Mouse (Mus musculus) embryonic facial prominence, embryonic 12.5 days (tissue): ENCODE results near the gene AI854703. TPM values are rescaled to one million over a fixed set of nuclear protein-coding genes. Genes with fewer than 3 reads are reported as not detected.

Experiments used
- ATAC-seq: fragments of 200-750 bp; cut with Nextera tagmentation; 2 replicates; pipeline ENCODE4 v1.8.0; 2017; ENCODE audit not compliant: insufficient number of reproducible peaks, insufficient read depth, low FRiP score, low TSS enrichment
- H3K27ac ChIP-seq: fragments of 300-500 bp; sonication (generic); 2 replicates; pipeline ENCODE4 v1.5.1; 2016; ENCODE audit warnings: mild to moderate bottlenecking
- H3K27me3 ChIP-seq: fragments of 300-500 bp; sonication (generic); 2 replicates; pipeline ENCODE4 v1.6.1; 2016; ENCODE audit warnings: mild to moderate bottlenecking, moderate library complexity
- H3K36me3 ChIP-seq: fragments of 300-500 bp; sonication (generic); 2 replicates; pipeline ENCODE4 v1.6.1; 2016; ENCODE audit warnings: mild to moderate bottlenecking
- H3K4me1 ChIP-seq: fragments of 300-500 bp; sonication (generic); 2 replicates; pipeline ENCODE4 v1.6.1; 2016
- H3K4me2 ChIP-seq: fragments of 300-500 bp; sonication (generic); replicated peaks from 2 replicates; pipeline ENCODE4 v1.6.1; 2016; ENCODE audit warnings: mild to moderate bottlenecking, moderate library complexity
- H3K4me3 ChIP-seq: fragments of 300-500 bp; sonication (generic); 2 replicates; pipeline ENCODE4 v1.5.1; 2016; ENCODE audit warnings: mild to moderate bottlenecking
- H3K9ac ChIP-seq: fragments of 300-500 bp; sonication (generic); 2 replicates; pipeline ENCODE4 v1.6.1; 2016; ENCODE audit warnings: mild to moderate bottlenecking, moderate library complexity
- H3K9me3 ChIP-seq: fragments of 300-500 bp; sonication (generic); 2 replicates; pipeline ENCODE4 v1.6.1; 2016; ENCODE audit warnings: mild to moderate bottlenecking, moderate library complexity
- whole genome bisulfite sequencing: fragments of 180-500 bp; shearing (Covaris S2); methylation state at CpG from one replicate; pipeline ENCODE4 v1.1.7; 2016; 5-methylcytosine and 5-hydroxymethylcytosine counted together
- polyA plus RNA-seq: library from polyadenylated mRNA; unstranded; fragments of >200 nt; fragmentation: Nextera tagmentation; extraction: Ambion mirVana; gene quantifications from 2 replicates; pipeline ENCODE4 v1.2.1, GENCODE M21; 2016

The AI854703 gene
- polyA plus RNA-seq, 1 experiment from 2014 or later, result 2.0 TPM

DNA sequence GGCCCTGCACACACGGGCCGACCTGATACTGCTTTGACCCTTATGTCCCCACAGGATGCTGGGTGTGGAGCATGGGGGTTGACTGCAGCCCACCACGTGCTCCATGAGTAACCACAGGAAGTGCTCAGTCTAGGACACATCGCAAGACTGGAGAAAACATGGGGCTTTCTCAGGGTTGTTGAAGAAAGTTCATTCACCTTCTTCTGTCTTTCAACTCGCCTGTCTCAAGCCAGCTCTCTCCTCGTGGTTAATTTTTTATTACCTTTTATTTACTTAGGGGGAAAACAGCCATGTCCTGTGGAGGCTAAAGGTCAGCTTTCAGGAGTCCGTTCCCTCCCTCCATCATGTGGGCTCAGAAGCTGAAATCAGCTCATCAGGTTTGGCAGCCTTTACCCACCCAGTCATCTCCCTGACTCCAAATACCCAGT, 39.6 kb downstream of the AI854703 start:
- H3K4me3 ChIP-seq, result no peak overlapping the region
- no peaks in the 10 kb centered on the region for H3K36me3 ChIP-seq
- ATAC-seq, result no peak
- no peak overlapping the region for H3K4me2 ChIP-seq
- no peaks in the 10 kb centered on the region for H3K4me1 ChIP-seq
- H3K27ac ChIP-seq, result no peak overlapping the region
- H3K27me3 ChIP-seq, result no peaks in the 10 kb centered on the region
- H3K9ac ChIP-seq, result no peak overlapping the region
- no peaks in the 10 kb centered on the region for H3K9me3 ChIP-seq
- 60% methylated on average over 7 of the region's 7 CpGs for WGBS

GRCm38 (mm10) chr6:48668022-48668421, 41.5 kb downstream of the AI854703 start:
- H3K27ac ChIP-seq, result no peak overlapping the region
- H3K4me2 ChIP-seq, result no peak overlapping the region
- H3K27me3 ChIP-seq, result no peaks in the 10 kb centered on the region
- H3K4me3 ChIP-seq, result no peak overlapping the region
- no peak overlapping the region for H3K9ac ChIP-seq
- H3K4me1 ChIP-seq, result no peaks in the 10 kb centered on the region
- no peak for ATAC-seq
- H3K36me3 ChIP-seq, result no peaks in the 10 kb centered on the region
- no peaks in the 10 kb centered on the region for H3K9me3 ChIP-seq

DNA sequence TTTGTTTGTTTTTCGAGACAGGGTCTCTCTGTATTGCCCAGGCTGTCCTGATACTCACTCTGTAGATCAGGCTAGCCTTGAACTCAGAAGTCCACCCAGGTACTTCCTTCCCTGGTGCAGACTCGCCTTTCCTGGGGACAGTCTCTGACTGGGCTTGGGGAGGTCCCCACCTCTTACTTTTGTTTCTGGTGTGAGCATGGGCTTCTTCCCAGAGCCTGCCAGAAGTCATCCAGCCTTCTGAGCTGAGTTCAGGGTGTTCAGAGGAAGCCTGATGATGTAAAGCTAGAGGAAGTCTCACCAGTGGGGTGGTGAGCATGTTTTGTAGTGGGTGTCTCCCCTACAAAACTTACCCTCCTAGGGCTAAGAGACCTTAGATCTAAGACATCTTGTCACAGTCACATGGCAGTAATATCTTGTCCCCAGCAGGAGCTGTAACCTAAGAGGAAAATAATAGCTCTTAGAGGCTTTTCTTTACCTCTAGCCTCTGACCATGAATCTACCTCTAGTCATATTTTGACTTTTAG, 42.9 kb downstream of the AI854703 start:
- ATAC-seq, result no peak
- H3K36me3 ChIP-seq, result no peaks in the 10 kb centered on the region
- H3K4me3 ChIP-seq, result no peak overlapping the region
- no peaks in the 10 kb centered on the region for H3K27me3 ChIP-seq
- H3K9ac ChIP-seq, result no peak overlapping the region
- 53% methylated on average over 2 of the region's 2 CpGs for WGBS
- no peak overlapping the region for H3K27ac ChIP-seq
- no peaks in the 10 kb centered on the region for H3K9me3 ChIP-seq
- H3K4me1 ChIP-seq, result no peaks in the 10 kb centered on the region
- H3K4me2 ChIP-seq, result no peak overlapping the region

DNA sequence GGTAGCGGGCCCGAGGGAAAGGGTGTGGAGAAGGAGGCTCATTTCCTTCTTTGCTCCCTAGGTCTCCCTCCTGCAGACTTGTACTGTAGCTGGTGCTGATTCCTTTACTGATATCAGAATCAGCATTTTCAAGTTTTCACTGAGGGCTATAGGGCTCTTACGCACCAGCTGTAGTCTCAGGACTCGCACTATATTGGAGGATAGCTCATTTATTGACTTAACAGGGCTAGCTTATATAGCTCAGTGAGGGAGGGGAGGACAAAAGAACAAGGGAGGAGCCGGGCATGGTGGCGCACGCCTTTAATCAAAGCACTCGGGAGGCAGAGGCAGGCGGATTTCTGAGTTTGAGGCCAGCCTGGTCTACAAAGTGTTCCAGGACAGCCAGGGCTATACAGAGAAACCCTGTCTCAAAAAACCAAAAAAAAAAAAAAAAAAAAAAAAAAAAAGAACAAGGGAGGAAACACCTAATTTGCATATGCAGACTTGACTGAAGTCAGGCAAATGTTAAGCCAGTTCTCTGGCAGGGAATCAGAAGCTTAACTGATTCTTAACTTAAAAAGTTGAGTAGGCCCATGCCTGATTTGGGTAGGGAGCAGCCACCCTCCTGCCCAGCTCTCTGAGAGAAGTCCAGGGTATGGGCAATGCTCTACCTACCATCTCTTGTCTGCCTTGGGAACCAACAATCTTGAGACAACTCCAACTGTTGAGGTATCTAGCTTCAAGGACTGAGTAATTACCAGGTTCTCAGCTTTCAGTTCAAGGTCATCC, 47.9 kb downstream of the AI854703 start:
- no peaks in the 10 kb centered on the region; the same call in 1 of the 2 replicates for H3K4me1 ChIP-seq
- H3K36me3 ChIP-seq, result no peaks in the 10 kb centered on the region
- no peak overlapping the region for H3K4me3 ChIP-seq
- H3K9me3 ChIP-seq, result no peaks in the 10 kb centered on the region
- no peak overlapping the region for H3K4me2 ChIP-seq
- no peaks in the 10 kb centered on the region for H3K27me3 ChIP-seq
- no peak for ATAC-seq
- H3K9ac ChIP-seq, result no peak overlapping the region
- 92% methylated on average over 9 of the region's 9 CpGs for WGBS
- H3K27ac ChIP-seq, result no peak overlapping the region

GRCm38 (mm10) chr6:48675400-48675930, 48.9 kb downstream of the AI854703 start:
- no peak for ATAC-seq
- peak overlapping the region; percentile 27 for H3K4me3 ChIP-seq
- H3K27me3 ChIP-seq, result no peaks in the 10 kb centered on the region
- peak overlapping the region; percentile 45 for H3K4me2 ChIP-seq
- WGBS, result 40% methylated on average over 10 of the region's 10 CpGs
- no peak overlapping the region for H3K9ac ChIP-seq
- H3K4me1 ChIP-seq, result no peaks in the 10 kb centered on the region; the same call in 1 of the 2 replicates
- H3K27ac ChIP-seq, result no peak overlapping the region
- H3K36me3 ChIP-seq, result no peaks in the 10 kb centered on the region
- no peaks in the 10 kb centered on the region for H3K9me3 ChIP-seq

DNA sequence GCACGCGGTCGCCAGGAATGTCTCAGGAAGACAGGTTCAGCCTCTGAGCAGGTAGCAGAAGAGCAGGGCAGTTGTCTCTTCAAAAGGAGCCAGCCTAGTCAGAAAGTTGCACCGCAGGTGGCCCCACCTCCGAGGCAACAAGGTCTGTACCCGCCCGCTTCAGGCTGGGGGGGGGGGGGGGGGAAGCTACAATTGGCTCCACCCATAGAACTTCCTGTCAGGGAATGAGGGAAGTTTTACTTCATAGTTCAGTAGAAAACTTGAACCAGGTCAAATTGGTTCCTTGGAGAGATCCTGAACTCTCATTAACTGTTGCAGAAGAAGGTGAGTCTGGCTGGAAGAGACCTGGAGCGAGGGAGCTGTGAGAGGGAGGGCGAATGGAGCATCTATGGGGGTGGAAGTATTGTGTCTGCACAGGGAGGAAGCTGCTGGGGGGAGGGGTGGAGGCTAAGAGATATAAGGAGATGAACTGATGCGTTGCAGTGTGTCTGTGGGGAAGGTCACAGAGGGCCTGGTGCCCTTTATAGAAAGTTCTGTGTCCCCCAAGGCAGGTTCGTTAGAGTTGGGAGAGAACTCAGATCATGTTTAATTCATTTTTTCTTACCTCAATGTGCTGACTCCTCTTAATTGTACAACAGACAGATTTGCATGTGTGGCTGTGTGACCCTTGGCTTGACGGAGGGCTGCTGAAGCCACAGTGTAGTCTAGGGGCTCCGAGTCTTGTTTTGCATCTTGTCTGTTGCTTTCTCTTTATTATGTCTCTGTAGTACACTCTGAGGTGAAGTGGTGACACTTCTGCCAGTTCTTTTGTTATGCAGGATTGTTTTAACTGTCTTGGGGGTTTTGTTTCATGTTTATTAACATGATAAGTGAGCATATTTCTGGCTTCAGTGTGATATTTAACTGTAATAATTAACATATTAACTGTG, 49.6 kb downstream of the AI854703 start, which contains the start of gene Gimap9:
Gimap9 (plus strand) TSS at position 199 of the 929 bp plus-strand sequence.
- Histone ChIP-seq H3K4me1 (no peaks in the 10 kb centered on the region; the same call in 1 of the 2 replicates), H3K4me3 (peak within 1 kb of the TSS; percentile 27), H3K4me2 (peak within 1 kb of the TSS; percentile 45), H3K36me3 (no peaks in the 10 kb centered on the region), H3K27me3 (no peaks in the 10 kb centered on the region), H3K9me3 (no peaks in the 10 kb centered on the region), H3K27ac (no peak within 1 kb of the TSS), H3K9ac (0 out of 2 replicates have a peak within 1 kb of the TSS, but pooled peaks have one; percentile 11)
- no peak for ATAC-seq
- 18% methylated on average over 13 of the region's 13 CpGs for WGBS

DNA sequence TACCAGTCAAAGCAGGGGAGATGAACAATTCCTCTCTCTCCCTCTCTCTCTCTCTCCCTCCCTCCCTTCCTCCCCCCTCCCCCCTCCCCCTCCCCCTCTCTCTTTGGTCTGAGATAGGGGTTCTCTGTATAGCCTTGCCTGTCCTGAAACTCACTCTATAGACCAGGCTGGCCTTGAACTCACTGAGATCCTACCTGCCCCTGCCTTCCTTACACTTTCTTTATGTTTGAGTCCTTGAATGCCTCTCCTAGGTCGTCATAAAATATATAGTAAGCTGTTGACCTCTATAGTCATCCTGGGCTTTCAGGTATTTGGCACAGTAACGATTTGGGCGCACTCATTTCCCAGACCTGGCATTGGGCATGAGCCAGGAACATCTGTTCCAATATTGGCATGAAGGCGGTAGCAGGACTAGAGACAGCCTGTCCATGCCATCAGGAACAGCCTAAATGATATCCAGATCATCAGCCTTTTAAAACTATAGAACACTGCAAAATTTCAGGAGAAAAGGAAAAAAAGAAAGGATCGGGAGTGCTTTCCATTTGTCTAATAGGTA, 50.4 kb downstream of the AI854703 start:
- Histone ChIP-seq H3K4me1 (no peaks in the 10 kb centered on the region; the same call in 1 of the 2 replicates), H3K9me3 (no peaks in the 10 kb centered on the region), H3K27ac (no peak overlapping the region), H3K27me3 (no peaks in the 10 kb centered on the region), H3K9ac (no peak overlapping the region), H3K4me3 (peak overlapping the region; percentile 27; the same call in 1 of the 2 replicates), H3K36me3 (no peaks in the 10 kb centered on the region), H3K4me2 (peak overlapping the region; percentile 45)
- 88% methylated on average over 5 of the region's 5 CpGs for WGBS
- no peak for ATAC-seq

- no peak overlapping the region for H3K4me2 ChIP-seq
- ATAC-seq, result no peak
- no peaks in the 10 kb centered on the region; the same call in 1 of the 2 replicates for H3K4me1 ChIP-seq
- 93% methylated on average over 17 of the region's 17 CpGs for WGBS
- H3K27ac ChIP-seq, result no peak overlapping the region
- no peak overlapping the region for H3K4me3 ChIP-seq
- H3K36me3 ChIP-seq, result no peaks in the 10 kb centered on the region
- H3K27me3 ChIP-seq, result no peaks in the 10 kb centered on the region
- no peaks in the 10 kb centered on the region for H3K9me3 ChIP-seq
- no peak overlapping the region for H3K9ac ChIP-seq
Measured at GRCm38 (mm10) chr6:48677492-48678345, 51.2 kb downstream of the AI854703 start.

- H3K27me3 ChIP-seq, result no peaks in the 10 kb centered on the region
- no peaks in the 10 kb centered on the region for H3K9me3 ChIP-seq
- H3K4me1 ChIP-seq, result no peaks in the 10 kb centered on the region; the same call in 1 of the 2 replicates
- no peak overlapping the region for H3K4me2 ChIP-seq
- H3K9ac ChIP-seq, result no peak overlapping the region
- no peaks in the 10 kb centered on the region for H3K36me3 ChIP-seq
- 80% methylated on average over 4 of the region's 4 CpGs for WGBS
- no peak overlapping the region for H3K27ac ChIP-seq
- no peak overlapping the region for H3K4me3 ChIP-seq
- ATAC-seq, result no peak
Measured at GRCm38 (mm10) chr6:48678391-48678790, 51.8 kb downstream of the AI854703 start.

DNA sequence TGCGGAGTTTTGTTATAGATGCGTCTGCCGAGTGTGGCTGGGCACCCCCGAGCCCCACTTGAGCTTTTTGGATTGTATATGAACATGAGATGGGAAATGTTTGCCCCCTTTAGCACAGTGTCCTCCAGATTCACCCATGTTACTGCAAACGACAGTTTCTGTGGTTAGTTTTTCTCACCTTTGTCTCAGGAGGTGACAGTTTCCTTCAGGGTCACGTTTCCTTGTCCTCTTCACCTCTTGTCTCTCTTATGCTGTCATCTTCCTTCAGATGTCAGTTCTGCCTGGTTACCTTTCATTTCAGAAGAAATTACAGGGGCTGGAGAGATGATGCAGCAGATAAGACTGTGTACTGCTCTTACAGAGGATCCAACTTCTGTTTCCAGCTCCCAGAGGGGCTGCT, 53.1 kb downstream of the AI854703 start:
- ATAC-seq, result no peak
- 78% methylated on average over 6 of the region's 6 CpGs for WGBS
- Histone ChIP-seq H3K4me2 (no peak overlapping the region), H3K4me1 (no peaks in the 10 kb centered on the region; the same call in 1 of the 2 replicates), H3K27ac (no peak overlapping the region), H3K9ac (no peak overlapping the region), H3K9me3 (no peaks in the 10 kb centered on the region), H3K36me3 (no peaks in the 10 kb centered on the region), H3K4me3 (no peak overlapping the region), H3K27me3 (no peaks in the 10 kb centered on the region)
